Mouse (Mus musculus): Measurements from ENCODE around the gene Syngr4.
"Not testable (repeated sequence)": the region's sequence is repeated elsewhere in the genome, so short reads cannot be mapped to it uniquely, and the experiment has no call there.

DNA sequence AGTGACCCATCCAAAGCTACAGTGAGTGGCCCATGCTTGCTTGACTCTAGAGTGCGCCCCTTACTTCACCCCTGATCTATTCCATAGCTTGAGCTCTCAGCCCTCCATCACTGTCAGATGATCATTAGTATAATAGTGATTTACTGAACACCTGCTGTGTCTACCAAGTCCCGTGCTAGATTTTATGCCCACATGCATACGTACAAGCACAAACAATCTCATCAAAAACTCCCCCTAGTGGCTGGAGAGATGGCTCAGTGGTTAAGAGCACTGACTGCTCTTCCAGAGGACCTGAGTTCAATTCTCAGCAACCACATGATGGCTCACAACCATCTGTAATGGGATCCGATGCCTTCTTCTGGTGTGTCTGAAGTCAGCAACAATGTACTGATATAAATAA, 1.6 kb upstream of the Syngr4 start:
- not testable (repeated sequence) for TF ChIP-seq CTCF (IDR thresholded peaks at IDR 0.05; ENCODE audit: control insufficient read depth, insufficient read depth, insufficient replicate concordance, low read depth, low read length); POLR2A (IDR thresholded peaks at IDR 0.05; ENCODE audit: control insufficient read depth, low read depth, low read length)
